Mouse (Mus musculus): ENCODE results near the gene Vmn1r185. TPM values are rescaled to one million over a fixed set of nuclear protein-coding genes. Genes with fewer than 3 reads are reported as not detected.
"Not testable (repeated sequence)": the region's sequence is repeated elsewhere in the genome, so short reads cannot be mapped to it uniquely, and the experiment has no call there.

The Vmn1r185 gene
- total RNA-seq (2021) = not detected

GRCm38 (mm10) chr7:26618364-26618763, at the start of gene Vmn1r185:
TSS of gene Vmn1r185 (minus strand) at chr7:26618464.
- DNase-seq; intact Hi-C loops (cut with DNase I): not testable (repeated sequence)

- intact Hi-C loops (cut with DNase I); DNase-seq: not testable (repeated sequence)
Measured at GRCm38 (mm10) chr7:26667466-26667865, 49.2 kb upstream of the Vmn1r185 start.

GRCm38 (mm10) chr7:26666011-26666410, 47.7 kb upstream of the Vmn1r185 start:
- intact Hi-C loops (cut with DNase I) = no loop called here
- DNase-seq = no peak

DNA sequence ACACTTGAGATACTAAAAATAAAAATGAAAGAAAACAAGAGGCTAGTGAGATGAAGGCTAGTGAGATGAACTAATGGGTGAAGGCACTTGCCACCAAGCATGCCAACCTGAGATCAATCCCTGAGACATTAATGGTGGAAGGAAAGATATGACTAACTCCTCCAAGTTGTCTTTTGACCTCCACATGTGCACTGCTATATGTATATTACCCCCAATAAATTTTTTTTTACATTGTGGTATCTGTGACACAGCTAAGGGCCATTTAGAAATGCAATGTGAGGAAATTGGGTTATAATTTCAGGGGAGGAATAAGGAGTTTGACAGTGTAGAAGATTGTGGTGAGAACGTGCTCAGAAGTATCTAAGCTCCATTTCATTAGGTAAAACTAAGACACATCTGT, 28.5 kb downstream of the Vmn1r185 start:
- intact Hi-C loops (cut with DNase I) = no loop called here
- DNase-seq = no peak

DNA sequence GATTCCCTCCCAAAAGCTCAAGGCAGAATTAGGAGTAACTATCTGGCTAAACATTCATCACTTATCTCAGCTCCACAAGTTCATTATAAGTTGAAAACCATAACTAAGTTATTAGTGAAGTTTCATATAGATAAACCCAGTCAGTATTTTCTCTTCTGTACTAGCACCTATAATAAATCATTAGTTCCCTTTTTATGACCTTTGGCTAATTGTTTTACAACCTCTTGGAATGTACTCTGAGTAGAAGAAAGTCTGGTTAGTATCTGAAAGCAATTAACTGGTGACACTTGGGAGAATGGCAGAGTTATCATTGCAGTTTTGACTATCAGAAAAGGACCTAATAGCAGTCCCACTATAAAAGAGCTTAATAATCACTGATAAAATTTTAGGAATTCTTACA, 29.2 kb downstream of the Vmn1r185 start:
- intact Hi-C loops (cut with DNase I) = no loop called here
- DNase-seq = no peak

Other genes starting within 250 kb of the Vmn1r185 start
- not detected for gene Nlrp9c, start 214.8 kb downstream of the Vmn1r185 start, total RNA-seq (2021)
- not detected for gene Nlrp4a, start 183.4 kb downstream of the Vmn1r185 start, total RNA-seq (2021)
- gene Nlrp9a, start 83.4 kb downstream of the Vmn1r185 start, total RNA-seq (2021) = not detected
- gene Cyp2b23, start 68.0 kb upstream of the Vmn1r185 start, total RNA-seq (2021) = not detected
- gene Cyp2b19, start 138.7 kb upstream of the Vmn1r185 start, total RNA-seq (2021) = not detected
- gene Cyp2g1, start 190.4 kb upstream of the Vmn1r185 start, total RNA-seq (2021) = not detected
- not detected for gene Cyp2a5, start 216.8 kb upstream of the Vmn1r185 start, total RNA-seq (2021)